Mouse (Mus musculus) embryonic facial prominence, embryonic 13.5 days (tissue): ENCODE results near the gene Pth2. TPM values are rescaled to one million over a fixed set of nuclear protein-coding genes. Genes with fewer than 3 reads are reported as not detected.

Experiments
- ATAC-seq: fragments of 200-750 bp; cut with Nextera tagmentation; 2 replicates; pipeline ENCODE4 v1.8.0; 2017; ENCODE audit warnings: low read depth; ENCODE audit not compliant: insufficient number of reproducible peaks, insufficient read depth, low FRiP score, low TSS enrichment
- H3K27ac ChIP-seq: fragments of 300-500 bp; sonication (generic); 2 replicates; pipeline ENCODE4 v1.5.1; 2015; ENCODE audit warnings: moderate library complexity, mild to moderate bottlenecking, inconsistent platforms
- H3K27me3 ChIP-seq: fragments of 300-500 bp; sonication (generic); 2 replicates; pipeline ENCODE4 v1.6.1; 2015; ENCODE audit warnings: mild to moderate bottlenecking, inconsistent platforms
- H3K36me3 ChIP-seq: fragments of 300-500 bp; sonication (generic); 2 replicates; pipeline ENCODE4 v1.6.1; 2015; ENCODE audit warnings: mild to moderate bottlenecking, inconsistent platforms
- H3K4me1 ChIP-seq: fragments of 300-500 bp; sonication (generic); 2 replicates; pipeline ENCODE4 v1.6.1; 2015; ENCODE audit warnings: inconsistent platforms
- H3K4me2 ChIP-seq: fragments of 300-500 bp; sonication (generic); 2 replicates; pipeline ENCODE4 v1.6.1; 2015; ENCODE audit warnings: moderate library complexity, mild to moderate bottlenecking, inconsistent platforms
- H3K4me3 ChIP-seq: fragments of 300-500 bp; sonication (generic); 2 replicates; pipeline ENCODE4 v1.5.1; 2015; ENCODE audit warnings: mild to moderate bottlenecking, inconsistent platforms
- H3K9ac ChIP-seq: fragments of 300-500 bp; sonication (generic); 2 replicates; pipeline ENCODE4 v1.6.1; 2015; ENCODE audit warnings: mild to moderate bottlenecking, inconsistent platforms
- H3K9me3 ChIP-seq: fragments of 300-500 bp; sonication (generic); 2 replicates; pipeline ENCODE4 v1.6.1; 2016; ENCODE audit warnings: inconsistent platforms
- WGBS: fragments of 180-500 bp; shearing (Covaris S2); methylation state at CpG from one replicate; pipeline ENCODE4 v1.1.7; 2015; ENCODE audit warnings: mixed read lengths; 5-methylcytosine and 5-hydroxymethylcytosine counted together
- microRNA-seq: library from miRNA; unstranded; fragments of <30 nt; microRNA quantifications from one replicate; pipeline ENCODE4, GENCODE M21; 2016
- polyA plus RNA-seq: library from polyadenylated mRNA; unstranded; fragments of >200 nt; fragmentation: Nextera tagmentation; extraction: Ambion mirVana; gene quantifications from 2 replicates; pipeline ENCODE4 v1.2.1, GENCODE M21; 2015

The Pth2 gene
- polyA plus RNA-seq, 1 experiment from 2014 or later = not detected

GRCm38 (mm10) chr7:45226421-45226820 is 45.6 kb downstream of the Pth2 start:
- no peak overlapping the region for H3K4me2 ChIP-seq
- H3K9ac ChIP-seq = no peak overlapping the region
- H3K4me3 ChIP-seq = no peak overlapping the region
- peaks cover 90% of the 10 kb centered on the region for H3K36me3 ChIP-seq
- no peaks in the 10 kb centered on the region for H3K9me3 ChIP-seq
- no peak overlapping the region for H3K27ac ChIP-seq
- WGBS = 95% methylated on average over 5 of the region's 5 CpGs
- no peak for ATAC-seq
- H3K27me3 ChIP-seq = no peaks in the 10 kb centered on the region
- peaks cover 5% of the 10 kb centered on the region; the same call in 1 of the 2 replicates for H3K4me1 ChIP-seq

GRCm38 (mm10) chr7:45228548-45228947 is 47.8 kb downstream of the Pth2 start:
- no peak overlapping the region for H3K4me2 ChIP-seq
- H3K9ac ChIP-seq = no peak overlapping the region
- no peaks in the 10 kb centered on the region for H3K9me3 ChIP-seq
- WGBS = 95% methylated on average over 18 of the region's 18 CpGs
- H3K4me3 ChIP-seq = no peak overlapping the region
- no peak for ATAC-seq
- peaks cover 16% of the 10 kb centered on the region for H3K4me1 ChIP-seq
- H3K27me3 ChIP-seq = no peaks in the 10 kb centered on the region
- H3K27ac ChIP-seq = no peak overlapping the region
- H3K36me3 ChIP-seq = peaks cover 88% of the 10 kb centered on the region

GRCm38 (mm10) chr7:45229046-45229445 is 48.3 kb downstream of the Pth2 start:
- H3K4me3 ChIP-seq = no peak overlapping the region
- H3K4me2 ChIP-seq = no peak overlapping the region
- peaks cover 88% of the 10 kb centered on the region for H3K36me3 ChIP-seq
- 93% methylated on average over 8 of the region's 8 CpGs for WGBS
- no peak overlapping the region for H3K9ac ChIP-seq
- H3K27ac ChIP-seq = no peak overlapping the region
- ATAC-seq = no peak
- no peaks in the 10 kb centered on the region for H3K27me3 ChIP-seq
- no peaks in the 10 kb centered on the region for H3K9me3 ChIP-seq
- peaks cover 21% of the 10 kb centered on the region for H3K4me1 ChIP-seq

GRCm38 (mm10) chr7:45229459-45230203 is 48.8 kb downstream of the Pth2 start:
- no peaks in the 10 kb centered on the region for H3K9me3 ChIP-seq
- H3K4me3 ChIP-seq = no peak overlapping the region; the same call in 1 of the 2 replicates
- no peak for ATAC-seq
- H3K27me3 ChIP-seq = no peaks in the 10 kb centered on the region
- WGBS = 89% methylated on average over 7 of the region's 7 CpGs
- peaks cover 84% of the 10 kb centered on the region for H3K36me3 ChIP-seq
- H3K4me1 ChIP-seq = peaks cover 27% of the 10 kb centered on the region
- H3K4me2 ChIP-seq = no peak overlapping the region
- no peak overlapping the region for H3K9ac ChIP-seq
- H3K27ac ChIP-seq = no peak overlapping the region

- 91% methylated on average over 12 of the region's 12 CpGs for WGBS
- no peak overlapping the region for H3K9ac ChIP-seq
These were observed 50.4 kb downstream of the Pth2 start for GRCm38 (mm10) chr7:45231192-45231591.

More at GRCm38 (mm10) chr7:45231192-45231591, 50.4 kb downstream of the Pth2 start:
- no peak overlapping the region for H3K4me3 ChIP-seq
- H3K27me3 ChIP-seq = no peaks in the 10 kb centered on the region
- ATAC-seq = no peak
- no peak overlapping the region for H3K4me2 ChIP-seq
- no peak overlapping the region for H3K27ac ChIP-seq
- H3K9me3 ChIP-seq = no peaks in the 10 kb centered on the region
- H3K4me1 ChIP-seq = peaks cover 38% of the 10 kb centered on the region
- H3K36me3 ChIP-seq = peaks cover 68% of the 10 kb centered on the region

Small RNAs within 50 kb of the gene (microRNA-seq; reads per million reads assigned to microRNA genes)
- gene Mir7055 = not detected

Other genes with a start within 250 kb of the Pth2 start
- 0.25 and 0.26 TPM in 2 replicates for gene Tsks, start 237.8 kb upstream of the Pth2 start, polyA plus RNA-seq
- 32.0 and 39.1 TPM in 2 replicates for gene Cpt1c, start 206.1 kb upstream of the Pth2 start, polyA plus RNA-seq
- gene Prmt1, start 194.4 kb upstream of the Pth2 start, polyA plus RNA-seq = 534 and 684 TPM in 2 replicates
- 92.0 and 99.7 TPM in 2 replicates for gene Irf3, start 183.3 kb upstream of the Pth2 start, polyA plus RNA-seq
- gene Bcl2l12, start 182.3 kb upstream of the Pth2 start, polyA plus RNA-seq = 73.6 and 83.2 TPM in 2 replicates
- 38.6 and 40.2 TPM in 2 replicates for gene Scaf1, start 164.6 kb upstream of the Pth2 start, polyA plus RNA-seq
- 19.7 and 23.3 TPM in 2 replicates for gene Rras, start 163.0 kb upstream of the Pth2 start, polyA plus RNA-seq
- 15.2 and 15.7 TPM in 2 replicates for gene Prr12, start 128.1 kb upstream of the Pth2 start, polyA plus RNA-seq
- gene Nosip, start 118.6 kb upstream of the Pth2 start, polyA plus RNA-seq = 64.7 and 66.6 TPM in 2 replicates
- gene Prrg2, start 118.3 kb upstream of the Pth2 start, polyA plus RNA-seq = 23.0 and 26.0 TPM in 2 replicates
- 375 and 376 TPM in 2 replicates for gene Rcn3, start 88.8 kb upstream of the Pth2 start, polyA plus RNA-seq
- gene Fcgrt, start 77.1 kb upstream of the Pth2 start, polyA plus RNA-seq = 61.6 and 65.1 TPM in 2 replicates
- 1,651 and 1,760 TPM in 2 replicates for gene Rps11, start 56.6 kb upstream of the Pth2 start, polyA plus RNA-seq
- gene Rpl13a, start 52.2 kb upstream of the Pth2 start, polyA plus RNA-seq = 1,453 and 1,588 TPM in 2 replicates
- 0.20 TPM in 1 of 2 replicates, not detected in the other for gene Gm45713, start 44.8 kb upstream of the Pth2 start, polyA plus RNA-seq
- 1.3 and 1.7 TPM in 2 replicates for gene Flt3l, start 44.6 kb upstream of the Pth2 start, polyA plus RNA-seq
- gene Pih1d1, start 26.7 kb upstream of the Pth2 start, polyA plus RNA-seq = 78.5 and 97.7 TPM in 2 replicates
- gene Aldh16a1, start 26.4 kb upstream of the Pth2 start, polyA plus RNA-seq = 43.6 and 52.0 TPM in 2 replicates
- 0.18 and 0.22 TPM in 2 replicates for gene Slc17a7, start 17.0 kb upstream of the Pth2 start, polyA plus RNA-seq
- gene Gfy, start 1.4 kb upstream of the Pth2 start, polyA plus RNA-seq = 1.8 and 2.6 TPM in 2 replicates
- 0.53 and 1.2 TPM in 2 replicates for gene Ccdc155, start 23.9 kb downstream of the Pth2 start, polyA plus RNA-seq
- gene Dkkl1, start 31.2 kb downstream of the Pth2 start, polyA plus RNA-seq = 2.3 and 3.0 TPM in 2 replicates
- 221 and 233 TPM in 2 replicates for gene Tead2, start 34.8 kb downstream of the Pth2 start, polyA plus RNA-seq
- 1.6 and 2.8 TPM in 2 replicates for gene Cd37, start 58.1 kb downstream of the Pth2 start, polyA plus RNA-seq
- 0.17 and 0.29 TPM in 2 replicates for gene Slc6a16, start 60.1 kb downstream of the Pth2 start, polyA plus RNA-seq
- gene Slc6a21, start 96.5 kb downstream of the Pth2 start, polyA plus RNA-seq = not detected in 2 replicates
- gene Trpm4, start 152.8 kb downstream of the Pth2 start, polyA plus RNA-seq = 17.8 and 23.8 TPM in 2 replicates
- 2.2 and 2.9 TPM in 2 replicates for gene Hrc, start 154.3 kb downstream of the Pth2 start, polyA plus RNA-seq
- gene Ppfia3, start 186.0 kb downstream of the Pth2 start, polyA plus RNA-seq = 6.6 and 8.2 TPM in 2 replicates
- 1.6 and 2.7 TPM in 2 replicates for gene Lin7b, start 189.6 kb downstream of the Pth2 start, polyA plus RNA-seq
- 285 and 299 TPM in 2 replicates for gene Snrnp70, start 214.7 kb downstream of the Pth2 start, polyA plus RNA-seq
- not detected in 2 replicates for gene Kcna7, start 224.7 kb downstream of the Pth2 start, polyA plus RNA-seq
- 4.6 and 6.1 TPM in 2 replicates for gene Ntf5, start 232.7 kb downstream of the Pth2 start, polyA plus RNA-seq
- 0.41 and 1.2 TPM in 2 replicates for gene Lhb, start 239.8 kb downstream of the Pth2 start, polyA plus RNA-seq